Mouse (Mus musculus): Measurements from ENCODE around the gene Serpinb9d.
"Not testable (repeated sequence)": the region's sequence is repeated elsewhere in the genome, so short reads cannot be mapped to it uniquely, and the experiment has no call there.

Serpinb9d gene

DNA sequence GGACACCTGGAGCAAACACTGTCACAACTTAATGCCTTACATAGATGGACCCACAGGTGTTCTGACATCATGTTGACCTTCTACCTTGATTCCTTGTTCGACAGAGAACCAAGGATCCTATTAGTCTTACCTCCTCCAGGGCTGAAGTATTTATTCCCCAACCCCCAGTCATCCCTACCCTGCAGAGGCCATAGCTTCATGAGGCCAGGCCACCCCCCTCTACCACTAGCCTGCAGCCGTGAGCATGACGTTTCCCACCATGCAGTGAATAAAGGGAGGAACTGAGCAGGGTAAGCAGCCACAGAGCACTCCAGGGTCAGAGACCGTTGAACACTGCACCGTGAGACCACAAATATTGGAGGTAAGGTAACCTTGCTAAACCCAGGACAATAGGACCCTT lies at the start of gene Serpinb9d:
Serpinb9d (plus strand) TSS at position 301 of the 400 bp plus-strand sequence.
- in situ Hi-C loops (cut with MboI, MseI): loop anchor here (5.0 kb wide), 1 partner anchor 95 kb away; no protein-coding TSS in a partner anchor

DNA sequence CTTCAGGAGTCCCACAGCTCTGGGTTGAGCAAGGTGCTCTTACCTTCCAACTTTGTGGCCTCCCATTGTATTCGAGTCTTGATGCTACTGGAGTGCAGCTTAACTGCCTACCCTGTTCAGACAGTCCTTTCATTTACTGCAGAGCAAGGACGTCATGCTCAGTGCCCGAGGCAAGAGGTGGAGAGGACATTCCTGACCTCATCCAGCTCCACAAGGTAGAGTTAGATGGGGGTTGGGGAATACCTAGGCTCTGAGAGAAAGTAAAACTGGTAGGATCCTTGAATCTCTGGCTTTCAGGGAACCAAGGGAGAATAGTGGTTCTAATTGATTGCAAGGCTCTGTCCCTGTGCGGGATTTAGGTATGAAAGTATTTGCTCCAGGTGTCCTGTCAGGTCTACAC lies 33.1 kb upstream of the Serpinb9d start, which contains the start of gene Serpinb9c:
Serpinb9c (minus strand) TSS at position 101 of the 400 bp plus-strand sequence.
- in situ Hi-C loops (cut with MboI, MseI): no loop called here

DNA sequence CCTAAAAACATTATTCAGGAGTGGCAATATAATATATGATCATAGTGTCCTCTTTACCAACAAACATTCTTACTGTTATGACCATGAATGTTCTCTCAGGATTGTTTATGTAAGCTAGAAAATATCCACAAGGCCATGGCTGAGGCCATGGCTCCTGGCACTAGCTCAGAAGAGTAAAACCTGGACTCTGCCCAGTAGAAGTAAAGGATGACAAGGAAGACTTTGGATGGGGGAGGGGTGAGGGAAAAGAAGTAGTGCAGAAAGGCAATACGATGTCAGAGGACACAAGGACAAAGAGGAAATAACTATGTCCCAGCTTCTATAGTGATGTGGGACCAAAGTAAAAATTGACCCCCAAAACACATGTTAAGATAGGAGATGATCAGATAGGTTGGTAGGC lies 2.3 kb upstream of the Serpinb9d start:
- in situ Hi-C loops (cut with MboI, MseI): loop anchor here (5.0 kb wide), 1 partner anchor 93 kb away; no protein-coding TSS in a partner anchor

DNA sequence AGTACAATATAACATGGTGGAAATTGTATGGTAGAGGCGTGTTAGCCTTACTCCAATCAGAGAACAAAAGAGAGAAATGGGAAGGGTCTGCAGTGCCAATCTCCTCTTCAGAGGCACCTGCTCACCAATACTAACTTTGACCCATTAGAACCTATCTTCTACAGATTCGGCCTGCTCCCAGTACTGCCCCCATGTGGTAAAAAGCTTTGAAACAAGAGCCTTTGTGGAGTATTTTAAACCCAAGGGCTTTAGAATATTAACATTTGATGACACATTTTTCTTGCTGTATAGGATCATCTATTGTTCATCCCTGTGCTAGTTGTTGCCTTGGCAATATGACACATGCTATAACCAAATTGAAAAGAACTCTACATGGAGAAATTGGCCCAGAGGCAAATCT lies 7.0 kb downstream of the Serpinb9d start:
- in situ Hi-C loops (cut with MboI, MseI): no loop called here

DNA sequence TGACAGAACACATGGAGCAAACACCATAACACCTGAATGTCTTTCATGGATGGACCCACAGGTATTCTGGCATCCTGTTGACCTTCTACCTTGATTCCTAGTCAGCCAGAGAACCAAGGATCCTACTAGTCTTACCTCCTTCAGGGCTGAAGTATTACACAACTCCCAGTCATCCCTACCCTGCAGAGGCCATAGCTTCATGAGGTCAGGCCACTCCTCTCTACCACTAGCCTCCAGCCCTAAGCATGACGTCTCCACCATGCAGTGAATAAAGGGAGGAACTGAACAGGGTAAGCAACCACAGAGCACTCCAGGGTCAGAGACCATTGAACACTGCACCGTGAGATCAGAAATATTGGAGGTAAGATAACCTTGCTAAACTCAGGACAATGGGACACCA lies 56.6 kb downstream of the Serpinb9d start, which contains the start of gene Serpinb9e:
Serpinb9e (plus strand) TSS at position 301 of the 400 bp plus-strand sequence.
- in situ Hi-C loops (cut with MboI, MseI): not testable (repeated sequence)

All from T-helper 1 cell (primary cell).